Mouse (Mus musculus) heart, postnatal 0 days (tissue): ENCODE measurements around the gene Ccdc51.

Experiments
- CTCF ChIP-seq: IDR thresholded peaks from 2 replicates; pipeline ENCODE4 v1.5.1; 2016; ENCODE audit warnings: antibody characterized with exemption, control low read depth, low read depth
- EP300 ChIP-seq: IDR thresholded peaks from 2 replicates; pipeline ENCODE4 v1.6.1; 2016; ENCODE audit warnings: antibody characterized with exemption, low read depth

GRCm38 (mm10) chr9:109081749-109082123 lies 557 bp upstream of the Ccdc51 start:
- TF ChIP-seq CTCF (no peak), EP300 (no peak)
